Mouse (Mus musculus) kidney, adult 2 months (tissue): ENCODE data around the gene Fam214b.

Experiments
- CTCF ChIP-seq: fragments of 200-500 bp; conservative IDR thresholded peaks from 2 replicates; pipeline ENCODE4 v1.5.1; 2011; ENCODE audit warnings: low read depth, mild to moderate bottlenecking, control low read depth, low read length, moderate library complexity, mixed read lengths; ENCODE audit not compliant: insufficient read depth, insufficient read length
- POLR2A ChIP-seq: fragments of 200-500 bp; IDR thresholded peaks from one replicate; pipeline ENCODE4 v1.6.1; 2011; ENCODE audit warnings: low read depth, low read length, control low read depth

DNA sequence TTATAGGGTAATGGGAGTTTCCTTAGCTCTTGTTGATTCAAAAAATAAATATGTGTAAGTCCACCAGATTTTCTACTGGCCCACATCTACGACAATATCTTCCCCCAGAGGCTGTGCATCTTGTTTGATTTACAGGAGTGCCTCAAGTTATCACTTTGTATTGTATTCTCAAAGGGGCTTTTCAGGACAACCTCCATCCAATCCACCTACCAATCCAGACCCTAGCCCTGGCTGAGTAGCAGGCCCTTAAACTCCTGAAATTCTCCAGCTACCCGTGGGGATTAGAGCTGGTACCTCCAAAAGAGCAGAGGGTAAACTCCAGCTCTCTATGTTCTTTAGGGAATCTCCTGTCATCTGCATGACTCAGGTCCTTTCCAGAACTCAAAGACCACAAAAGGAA lies 48.0 kb downstream of the Fam214b start:
- TF ChIP-seq POLR2A, result no peak
- TF ChIP-seq CTCF, result no peak
